Comparison of ENCODE assay signal across 33 mouse cellular contexts in the genomic region with DNA sequence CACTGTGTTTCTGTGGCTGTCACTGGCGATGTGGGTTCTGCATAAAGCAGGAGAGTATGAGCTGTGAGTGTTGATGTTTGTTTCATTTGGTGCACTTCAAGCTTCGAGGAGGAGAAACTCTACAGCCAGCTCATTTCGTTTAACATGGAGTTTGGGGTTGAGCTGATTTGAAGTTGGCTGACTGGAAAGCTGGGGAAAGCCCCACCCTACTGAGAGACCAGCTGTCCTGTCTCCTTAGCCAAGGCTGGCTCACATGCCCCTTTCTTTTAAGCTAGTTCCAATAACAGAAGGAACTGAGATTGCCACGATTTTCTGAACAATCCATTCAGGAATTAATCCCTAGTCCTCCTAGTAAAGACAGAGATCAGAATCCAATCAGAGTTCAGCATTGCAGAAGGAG.
"Had no signal": no experiment of that assay in that cellular context is flagged by ENCODE, and none has a peak within 500 bp of the region (broad histone marks: within the 10 kb centered on the region; RNA-seq: fewer than 3 reads in every experiment).

No protein-coding gene starts in this region.

- H3K4me3 ChIP-seq: limb, embryonic 10.5 days; limb, embryonic 12.5 days; limb, embryonic 13.5 days; limb, embryonic 15.5 days; liver, embryonic 12.5 days; liver, embryonic 13.5 days; liver, embryonic 15.5 days; lung, embryonic 15.5 days; megakaryocyte, embryonic 14.5 days; midbrain, embryonic 10.5 days; midbrain, embryonic 12.5 days; midbrain, embryonic 13.5 days; midbrain, embryonic 15.5 days; myocyte; neural tube, embryonic 12.5 days; neural tube, embryonic 13.5 days had no signal

- ATAC-seq: liver, embryonic 12.5 days; liver, postnatal 0 days; lung, postnatal 0 days; midbrain, embryonic 13.5 days; midbrain, embryonic 15.5 days; midbrain, embryonic 16.5 days had no signal

- DNase-seq: left cerebral cortex, postnatal 4 days; liver; liver, embryonic 13.5 days; liver, postnatal 0 days; lung, adult 18-20 months; lung, adult 2 months; lung, embryonic 14.5 days; lung, postnatal 10 days; lung, postnatal 14 days; lung, postnatal 36 days; lung, postnatal 4 days; midbrain, embryonic 14.5 days had no signal

- H3K9me3 ChIP-seq: limb, embryonic 10.5 days; limb, embryonic 12.5 days; limb, embryonic 13.5 days; limb, embryonic 15.5 days; liver, embryonic 12.5 days; liver, embryonic 13.5 days; liver, embryonic 15.5 days; lung, embryonic 15.5 days; megakaryocyte, embryonic 14.5 days; midbrain, embryonic 10.5 days; midbrain, embryonic 12.5 days; midbrain, embryonic 13.5 days; midbrain, embryonic 15.5 days; neural tube, embryonic 12.5 days; neural tube, embryonic 13.5 days had no signal

- H3K27me3 ChIP-seq: limb, embryonic 13.5 days; limb, embryonic 15.5 days; liver, embryonic 12.5 days; liver, embryonic 13.5 days; liver, embryonic 15.5 days; lung, embryonic 15.5 days; midbrain, embryonic 12.5 days; midbrain, embryonic 13.5 days; midbrain, embryonic 15.5 days; neural tube, embryonic 12.5 days; neural tube, embryonic 13.5 days had no signal

- H3K27ac ChIP-seq: limb, embryonic 10.5 days; limb, embryonic 12.5 days; limb, embryonic 13.5 days; limb, embryonic 15.5 days; liver, embryonic 12.5 days; liver, embryonic 13.5 days; liver, embryonic 14.5 days; liver, embryonic 15.5 days; lung, embryonic 15.5 days; macrophage; midbrain, embryonic 10.5 days; midbrain, embryonic 12.5 days; midbrain, embryonic 13.5 days; midbrain, embryonic 15.5 days; neural tube, embryonic 12.5 days; neural tube, embryonic 13.5 days had no signal

- H3K4me1 ChIP-seq: limb, embryonic 12.5 days; limb, embryonic 13.5 days; limb, embryonic 15.5 days; liver, embryonic 12.5 days; liver, embryonic 13.5 days; liver, embryonic 15.5 days; lung, embryonic 15.5 days; megakaryocyte, embryonic 14.5 days; midbrain, embryonic 10.5 days; midbrain, embryonic 12.5 days; midbrain, embryonic 13.5 days; midbrain, embryonic 15.5 days; neural tube, embryonic 12.5 days; neural tube, embryonic 13.5 days had no signal

- H3K9ac ChIP-seq: limb, embryonic 12.5 days; limb, embryonic 13.5 days; limb, embryonic 15.5 days; liver, embryonic 12.5 days; liver, embryonic 13.5 days; liver, embryonic 14.5 days; liver, embryonic 15.5 days; liver, postnatal 0 days; lung, embryonic 14.5 days; lung, embryonic 15.5 days; midbrain, embryonic 12.5 days; midbrain, embryonic 13.5 days; midbrain, embryonic 15.5 days; neural tube, embryonic 12.5 days; neural tube, embryonic 13.5 days had no signal

- H3K36me3 ChIP-seq: limb, embryonic 10.5 days; limb, embryonic 12.5 days; limb, embryonic 13.5 days; limb, embryonic 15.5 days; liver, embryonic 12.5 days; liver, embryonic 13.5 days; liver, embryonic 15.5 days; lung, embryonic 15.5 days; midbrain, embryonic 10.5 days; midbrain, embryonic 12.5 days; midbrain, embryonic 13.5 days; midbrain, embryonic 15.5 days; neural tube, embryonic 12.5 days; neural tube, embryonic 13.5 days had no signal

- H3K4me2 ChIP-seq: limb, embryonic 12.5 days; limb, embryonic 13.5 days; limb, embryonic 15.5 days; liver, embryonic 11.5 days; liver, embryonic 12.5 days; liver, embryonic 13.5 days; liver, embryonic 15.5 days; lung, embryonic 14.5 days; lung, embryonic 15.5 days; midbrain, embryonic 11.5 days; midbrain, embryonic 12.5 days; midbrain, embryonic 13.5 days; midbrain, embryonic 15.5 days; neural tube, embryonic 12.5 days; neural tube, embryonic 13.5 days had no signal
